ENCODE assay signal across 7 mouse cellular contexts in genomic region chr9:48984320-48984844, GRCm38 (mm10). TPM values are rescaled to one million over a fixed set of nuclear protein-coding genes. Genes with fewer than 3 reads are reported as not detected.
DNase-seq lines count a peak whose midpoint lies in the region; ATAC-seq and TF ChIP-seq lines count a peak whose summit lies in the region.

No protein-coding gene starts in this region.

- WGBS in neural tube, embryonic 11.5 days = 42% methylated on average over 8 of the region's 8 CpGs
- 31% methylated on average over 8 of the region's 8 CpGs for WGBS in embryonic facial prominence, embryonic 12.5 days
- 20% methylated on average over 8 of the region's 8 CpGs for WGBS in intestine, postnatal 0 days
- WGBS in neural tube, embryonic 13.5 days = 37% methylated on average over 8 of the region's 8 CpGs

- H3K4me3 ChIP-seq in neural tube, embryonic 11.5 days (ENCODE audit: low read depth, low read length) = peak overlapping the region; percentile 76
- H3K4me3 ChIP-seq in embryonic facial prominence, embryonic 12.5 days = peak overlapping the region; percentile 78
- peak overlapping the region; percentile 79 for H3K4me3 ChIP-seq in intestine, postnatal 0 days (ENCODE audit: low read depth, low read length)
- peak overlapping the region; percentile 76 for H3K4me3 ChIP-seq in neural tube, embryonic 13.5 days

- DNase-seq in neural tube, embryonic 11.5 days (ENCODE audit: low spot score) = no peak
- no peak for DNase-seq in neural tube, embryonic 10.5 days (ENCODE audit: extremely low spot score, low spot score)
- DNase-seq in yolk sac, embryonic 10.5 days (ENCODE audit: low spot score) = no peak
- no peak for DNase-seq in embryo, embryonic 10.5 days (ENCODE audit: low spot score)

- H3K27ac ChIP-seq in neural tube, embryonic 11.5 days (ENCODE audit: low read depth, low read length) = peak overlapping the region; percentile 79
- H3K27ac ChIP-seq in embryonic facial prominence, embryonic 12.5 days = peak overlapping the region; percentile 81
- peak overlapping the region; percentile 69 for H3K27ac ChIP-seq in intestine, postnatal 0 days (ENCODE audit: low read depth, low read length)
- H3K27ac ChIP-seq in neural tube, embryonic 13.5 days (replicated peaks) = peak overlapping the region; percentile 83

- peak overlapping the region; percentile 60 for H3K4me2 ChIP-seq in neural tube, embryonic 11.5 days (ENCODE audit: low read depth)
- H3K4me2 ChIP-seq in embryonic facial prominence, embryonic 12.5 days (replicated peaks) = peak overlapping the region; percentile 65
- peak overlapping the region; percentile 63 for H3K4me2 ChIP-seq in intestine, postnatal 0 days (replicated peaks; ENCODE audit: low read depth)
- peak overlapping the region; percentile 66 for H3K4me2 ChIP-seq in neural tube, embryonic 13.5 days

- no peak for TF ChIP-seq CTCF in intestine, postnatal 0 days (IDR thresholded peaks at IDR 0.05; ENCODE audit: low read depth)

- H3K9me3 ChIP-seq in neural tube, embryonic 11.5 days (ENCODE audit: control insufficient read depth, low read length) = no peaks in the 10 kb centered on the region
- H3K9me3 ChIP-seq in embryonic facial prominence, embryonic 12.5 days = no peaks in the 10 kb centered on the region
- no peaks in the 10 kb centered on the region for H3K9me3 ChIP-seq in intestine, postnatal 0 days (ENCODE audit: control insufficient read depth)
- no peaks in the 10 kb centered on the region for H3K9me3 ChIP-seq in neural tube, embryonic 13.5 days

- 0 out of 2 replicates have a peak, but pooled peaks have one; percentile 9 for ATAC-seq in neural tube, embryonic 11.5 days (ENCODE audit: insufficient read depth, low FRiP score, low TSS enrichment)
- ATAC-seq in embryonic facial prominence, embryonic 12.5 days (ENCODE audit: insufficient number of reproducible peaks, insufficient read depth, low FRiP score, low TSS enrichment) = peak; percentile 4; the same call in 1 of the 2 replicates
- ATAC-seq in intestine, postnatal 0 days = peak; percentile 0
- peak; percentile 6; the same call in 1 of the 2 replicates for ATAC-seq in neural tube, embryonic 13.5 days (ENCODE audit: low read depth)

- H3K9ac ChIP-seq in neural tube, embryonic 11.5 days (ENCODE audit: low read length) = peak overlapping the region; percentile 70
- peak overlapping the region; percentile 63 for H3K9ac ChIP-seq in embryonic facial prominence, embryonic 12.5 days
- peak overlapping the region; percentile 31 for H3K9ac ChIP-seq in intestine, postnatal 0 days (ENCODE audit: low read depth, low read length)
- peak overlapping the region; percentile 77 for H3K9ac ChIP-seq in neural tube, embryonic 13.5 days

- no peaks in the 10 kb centered on the region for H3K36me3 ChIP-seq in neural tube, embryonic 11.5 days (ENCODE audit: control insufficient read depth, insufficient read depth, low read length)
- H3K36me3 ChIP-seq in embryonic facial prominence, embryonic 12.5 days = no peaks in the 10 kb centered on the region
- no peaks in the 10 kb centered on the region for H3K36me3 ChIP-seq in intestine, postnatal 0 days (ENCODE audit: control insufficient read depth, insufficient read depth)
- H3K36me3 ChIP-seq in neural tube, embryonic 13.5 days = no peaks in the 10 kb centered on the region

- no peaks in the 10 kb centered on the region for H3K27me3 ChIP-seq in neural tube, embryonic 11.5 days (ENCODE audit: control insufficient read depth, insufficient read depth, low read length)
- H3K27me3 ChIP-seq in embryonic facial prominence, embryonic 12.5 days = no peaks in the 10 kb centered on the region
- H3K27me3 ChIP-seq in intestine, postnatal 0 days (replicated peaks; ENCODE audit: control insufficient read depth, insufficient read depth, low read length) = no peaks in the 10 kb centered on the region
- H3K27me3 ChIP-seq in neural tube, embryonic 13.5 days = no peaks in the 10 kb centered on the region

- H3K4me1 ChIP-seq in neural tube, embryonic 11.5 days (ENCODE audit: control insufficient read depth, insufficient read depth, low read length) = peaks cover 9% of the 10 kb centered on the region
- H3K4me1 ChIP-seq in embryonic facial prominence, embryonic 12.5 days = peaks cover 25% of the 10 kb centered on the region
- H3K4me1 ChIP-seq in intestine, postnatal 0 days (replicated peaks; ENCODE audit: control insufficient read depth, insufficient read depth, low read length) = peaks cover 10% of the 10 kb centered on the region
- peaks cover 39% of the 10 kb centered on the region for H3K4me1 ChIP-seq in neural tube, embryonic 13.5 days (replicated peaks)

RNA-seq across cellular contexts. Expression of gene Usp28, which starts 0.8 kb away (rescaled TPM):
- polyA plus RNA-seq in neural tube, embryonic 11.5 days (2014; fragmentation: Nextera tagmentation; extraction: Ambion mirVana) = 41.3 and 43.1 TPM in 2 replicates
- 50.0 and 54.1 TPM in 2 replicates for polyA plus RNA-seq in embryonic facial prominence, embryonic 12.5 days (2016; fragmentation: Nextera tagmentation; extraction: Ambion mirVana)
- polyA plus RNA-seq in intestine, postnatal 0 days (2015; fragmentation: Nextera tagmentation; extraction: Ambion mirVana) = 5.5 and 6.4 TPM in 2 replicates
- 29.8 and 31.7 TPM in 2 replicates for polyA plus RNA-seq in neural tube, embryonic 13.5 days (2015; fragmentation: Nextera tagmentation; extraction: Ambion mirVana)

RNA-seq across cellular contexts. Expression of gene Htr3b, which starts 19.6 kb away (rescaled TPM):
- 0.09 TPM in 1 of 2 replicates, not detected in the other for polyA plus RNA-seq in neural tube, embryonic 11.5 days (2014; fragmentation: Nextera tagmentation; extraction: Ambion mirVana)
- polyA plus RNA-seq in embryonic facial prominence, embryonic 12.5 days (2016; fragmentation: Nextera tagmentation; extraction: Ambion mirVana) = 0.24 and 0.51 TPM in 2 replicates
- 0.96 and 1.1 TPM in 2 replicates for polyA plus RNA-seq in intestine, postnatal 0 days (2015; fragmentation: Nextera tagmentation; extraction: Ambion mirVana)
- polyA plus RNA-seq in neural tube, embryonic 13.5 days (2015; fragmentation: Nextera tagmentation; extraction: Ambion mirVana) = 0.99 and 2.5 TPM in 2 replicates
